Mouse (Mus musculus) liver, embryonic 11.5 days (tissue): ENCODE measurements around the gene Tbck. TPM values are rescaled to one million over a fixed set of nuclear protein-coding genes. Genes with fewer than 3 reads are reported as not detected.

Experiments used
- ATAC-seq: fragments of 200-750 bp; cut with Nextera tagmentation; replicated peaks from 2 replicates; pipeline ENCODE4 v1.8.0; 2017; ENCODE audit warnings: moderate number of reproducible peaks, mild to moderate bottlenecking, moderate TSS enrichment, moderate library complexity; ENCODE audit not compliant: low FRiP score
- DNase-seq: peaks from one replicate; pipeline ENCODE4 v3.0.0-alpha.2; 2017; ENCODE audit warnings: low spot score
- H3K27ac ChIP-seq: fragments of 300-500 bp; sonication (generic); 2 replicates; pipeline ENCODE4 v1.5.1; 2014; ENCODE audit warnings: mild to moderate bottlenecking, low read depth, low read length, control low read depth
- H3K27me3 ChIP-seq: fragments of 300-500 bp; sonication (generic); replicated peaks from 2 replicates; pipeline ENCODE4 v1.6.1; 2014; ENCODE audit warnings: low read length, mixed read lengths; ENCODE audit not compliant: control insufficient read depth, insufficient read depth
- H3K36me3 ChIP-seq: fragments of 300-500 bp; sonication (generic); 2 replicates; pipeline ENCODE4 v1.6.1; 2014; ENCODE audit warnings: mild to moderate bottlenecking, low read length, moderate library complexity, mixed read lengths; ENCODE audit not compliant: control insufficient read depth, insufficient read depth
- H3K4me1 ChIP-seq: fragments of 300-500 bp; sonication (generic); replicated peaks from 2 replicates; pipeline ENCODE4 v1.6.1; 2014; ENCODE audit warnings: low read length, mixed read lengths; ENCODE audit not compliant: control insufficient read depth, insufficient read depth
- H3K4me2 ChIP-seq: fragments of 300-500 bp; sonication (generic); 2 replicates; pipeline ENCODE4 v1.6.1; 2014; ENCODE audit warnings: mild to moderate bottlenecking, control low read depth, moderate library complexity
- H3K4me3 ChIP-seq: fragments of 300-500 bp; sonication (generic); 2 replicates; pipeline ENCODE4 v1.5.1; 2014; ENCODE audit warnings: low read depth, low read length, control low read depth
- H3K9ac ChIP-seq: fragments of 300-500 bp; sonication (generic); 2 replicates; pipeline ENCODE4 v1.6.1; 2014; ENCODE audit warnings: low read depth, low read length, control low read depth
- H3K9me3 ChIP-seq: fragments of 300-500 bp; sonication (generic); 2 replicates; pipeline ENCODE4 v1.6.1; 2016; ENCODE audit warnings: low read length, inconsistent platforms, mixed read lengths; ENCODE audit not compliant: control insufficient read depth
- WGBS: fragments of 180-500 bp; shearing (Covaris S2); extraction: QIAGEN DNeasy Blood & Tissue Kit; methylation state at CpG from one replicate; pipeline ENCODE4 v1.1.7; 2014; 5-methylcytosine and 5-hydroxymethylcytosine counted together
- polyA plus RNA-seq: library from polyadenylated mRNA; unstranded; fragments of >200 nt; fragmentation: Nextera tagmentation; extraction: Ambion mirVana; gene quantifications from 2 replicates; pipeline ENCODE4 v1.2.1, GENCODE M21; 2014

Gene Tbck
- polyA plus RNA-seq, 1 experiment from 2014 or later = 12.8 TPM

GRCm38 (mm10) chr3:132873251-132873650, 189.3 kb downstream of the Tbck start:
- Histone ChIP-seq H3K27me3 (no peaks in the 10 kb centered on the region), H3K4me1 (no peaks in the 10 kb centered on the region), H3K36me3 (no peaks in the 10 kb centered on the region), H3K4me2 (no peak overlapping the region), H3K9me3 (no peaks in the 10 kb centered on the region), H3K9ac (no peak overlapping the region), H3K4me3 (no peak overlapping the region), H3K27ac (no peak overlapping the region)
- DNase-seq = no peak
- ATAC-seq = no peak
- WGBS = 50% methylated on average over 6 of the region's 6 CpGs

GRCm38 (mm10) chr3:132876011-132876708, 192.2 kb downstream of the Tbck start:
- DNase-seq = no peak
- Histone ChIP-seq H3K4me2 (no peak overlapping the region), H3K27ac (no peak overlapping the region), H3K9me3 (no peaks in the 10 kb centered on the region), H3K27me3 (no peaks in the 10 kb centered on the region), H3K36me3 (no peaks in the 10 kb centered on the region), H3K4me3 (no peak overlapping the region), H3K4me1 (no peaks in the 10 kb centered on the region), H3K9ac (no peak overlapping the region)
- no peak for ATAC-seq
- 74% methylated on average over 14 of the region's 14 CpGs for WGBS

- no peak overlapping the region for H3K4me3 ChIP-seq
- no peak overlapping the region for H3K27ac ChIP-seq
- no peak overlapping the region for H3K9ac ChIP-seq
- H3K27me3 ChIP-seq = no peaks in the 10 kb centered on the region
- H3K9me3 ChIP-seq = no peaks in the 10 kb centered on the region
- WGBS = 69% methylated on average over 10 of the region's 10 CpGs
- no peak overlapping the region for H3K4me2 ChIP-seq
- ATAC-seq = no peak
- no peak for DNase-seq
- H3K36me3 ChIP-seq = no peaks in the 10 kb centered on the region
- no peaks in the 10 kb centered on the region for H3K4me1 ChIP-seq
Observed at GRCm38 (mm10) chr3:132876933-132877676, 193.2 kb downstream of the Tbck start.

- Histone ChIP-seq H3K4me1 (no peaks in the 10 kb centered on the region), H3K27ac (no peak overlapping the region), H3K4me2 (no peak overlapping the region), H3K27me3 (no peaks in the 10 kb centered on the region), H3K9me3 (no peaks in the 10 kb centered on the region), H3K4me3 (no peak overlapping the region), H3K36me3 (no peaks in the 10 kb centered on the region), H3K9ac (no peak overlapping the region)
- DNase-seq (no peak), ATAC-seq (no peak)
- 78% methylated on average over 3 of the region's 3 CpGs for WGBS
Observed at GRCm38 (mm10) chr3:132880361-132880760, 196.4 kb downstream of the Tbck start.

GRCm38 (mm10) chr3:132880826-132881225, 196.9 kb downstream of the Tbck start:
- no peaks in the 10 kb centered on the region for H3K27me3 ChIP-seq
- no peak for DNase-seq
- WGBS = 83% methylated on average over 9 of the region's 9 CpGs
- H3K27ac ChIP-seq = no peak overlapping the region
- no peaks in the 10 kb centered on the region for H3K4me1 ChIP-seq
- no peak overlapping the region for H3K4me3 ChIP-seq
- no peak overlapping the region for H3K4me2 ChIP-seq
- no peak overlapping the region for H3K9ac ChIP-seq
- no peaks in the 10 kb centered on the region for H3K36me3 ChIP-seq
- no peaks in the 10 kb centered on the region for H3K9me3 ChIP-seq
- no peak for ATAC-seq

- no peaks in the 10 kb centered on the region for H3K9me3 ChIP-seq
- no peak overlapping the region for H3K9ac ChIP-seq
- WGBS = 90% methylated on average over 9 of the region's 9 CpGs
- H3K27me3 ChIP-seq = no peaks in the 10 kb centered on the region
- no peak for ATAC-seq
- H3K4me1 ChIP-seq = no peaks in the 10 kb centered on the region
- H3K4me3 ChIP-seq = no peak overlapping the region
- no peak overlapping the region for H3K4me2 ChIP-seq
- DNase-seq = no peak
- no peak overlapping the region for H3K27ac ChIP-seq
- H3K36me3 ChIP-seq = no peaks in the 10 kb centered on the region
Observed at GRCm38 (mm10) chr3:132883256-132883655, 199.3 kb downstream of the Tbck start.

- Histone ChIP-seq H3K9me3 (no peaks in the 10 kb centered on the region), H3K4me3 (no peak overlapping the region), H3K4me1 (no peaks in the 10 kb centered on the region), H3K4me2 (no peak overlapping the region), H3K36me3 (no peaks in the 10 kb centered on the region), H3K27ac (no peak overlapping the region), H3K27me3 (no peaks in the 10 kb centered on the region), H3K9ac (no peak overlapping the region)
- DNase-seq (no peak), ATAC-seq (no peak)
- WGBS = 84% methylated on average over 10 of the region's 10 CpGs
Observed at GRCm38 (mm10) chr3:132884459-132884858, 200.5 kb downstream of the Tbck start.

- Histone ChIP-seq H3K27ac (no peak overlapping the region), H3K27me3 (no peaks in the 10 kb centered on the region), H3K9me3 (no peaks in the 10 kb centered on the region), H3K4me3 (no peak overlapping the region), H3K36me3 (no peaks in the 10 kb centered on the region), H3K4me1 (no peaks in the 10 kb centered on the region), H3K4me2 (0 out of 2 replicates have a peak overlapping the region, but pooled peaks have one; percentile 5), H3K9ac (no peak overlapping the region)
- 51% methylated on average over 6 of the region's 6 CpGs for WGBS
- DNase-seq (no peak), ATAC-seq (peak; percentile 67)
Observed at GRCm38 (mm10) chr3:132886419-132887050, 202.6 kb downstream of the Tbck start.
